Mouse (Mus musculus): ENCODE measurements at regions not wholly inside any gene's neighbourhood (a gene's known extent, or its start where the extent isn't known, plus 50 kb on each side); places are given as distances from the start of the nearest gene placed in this dataset.

- DNase-seq (ENCODE audit: low spot score), result no peak
These were observed 117.4 kb upstream of the Gm14444 start for GRCm38 (mm10) chr2:174892658-174893057.

GRCm38 (mm10) chr2:174897424-174897823, 112.6 kb upstream of the Gm14444 start:
- no peak for DNase-seq (ENCODE audit: low spot score)

- no peak for DNase-seq (ENCODE audit: low spot score)
These were observed 109.9 kb upstream of the Gm14444 start for GRCm38 (mm10) chr2:174899940-174900670.

- no peak for DNase-seq (ENCODE audit: low spot score)
These were observed 109.4 kb upstream of the Gm14444 start for GRCm38 (mm10) chr2:174900671-174900991.

DNA sequence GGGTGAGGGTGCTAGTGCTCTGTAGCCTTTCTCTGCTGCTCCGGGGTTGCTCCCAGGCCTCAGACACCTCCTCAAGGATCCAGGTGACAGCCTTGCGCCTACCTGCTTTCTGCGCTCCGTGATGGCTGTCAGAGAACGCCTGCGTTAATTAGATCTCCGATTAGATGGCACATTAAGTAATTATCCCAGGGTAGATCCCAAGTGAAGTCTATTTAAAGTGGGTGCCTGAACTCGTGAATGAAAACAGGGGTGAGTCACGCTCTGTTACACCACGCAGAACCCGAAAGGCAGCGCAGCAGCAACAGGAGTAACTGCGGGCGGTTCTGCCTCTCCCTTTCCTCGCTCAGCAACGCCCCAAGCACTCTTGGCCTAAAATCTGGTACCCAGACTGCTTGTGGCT, 108.2 kb upstream of the Gm14444 start:
- DNase-seq (ENCODE audit: low spot score), result no peak

DNA sequence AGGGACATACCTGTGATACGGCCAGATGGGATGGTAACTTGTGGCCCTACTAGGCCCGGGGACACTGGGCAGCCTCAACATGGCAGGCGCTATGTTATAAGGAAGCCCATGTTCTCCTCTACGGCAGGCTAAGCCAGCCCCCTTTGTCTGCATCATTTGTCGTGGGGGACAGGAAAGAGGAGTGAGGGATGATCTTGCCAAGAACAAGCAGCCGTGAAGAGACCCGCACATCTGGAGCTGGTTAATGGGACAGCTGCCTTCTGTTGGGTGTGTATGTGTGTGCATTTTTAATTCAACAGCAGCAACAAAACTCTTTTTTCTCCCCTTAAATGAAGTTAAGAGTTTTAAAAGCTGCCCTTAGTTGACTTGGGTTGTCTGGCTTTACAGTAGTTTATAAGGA, 106.4 kb upstream of the Gm14444 start:
- DNase-seq (ENCODE audit: low spot score), result no peak

DNA sequence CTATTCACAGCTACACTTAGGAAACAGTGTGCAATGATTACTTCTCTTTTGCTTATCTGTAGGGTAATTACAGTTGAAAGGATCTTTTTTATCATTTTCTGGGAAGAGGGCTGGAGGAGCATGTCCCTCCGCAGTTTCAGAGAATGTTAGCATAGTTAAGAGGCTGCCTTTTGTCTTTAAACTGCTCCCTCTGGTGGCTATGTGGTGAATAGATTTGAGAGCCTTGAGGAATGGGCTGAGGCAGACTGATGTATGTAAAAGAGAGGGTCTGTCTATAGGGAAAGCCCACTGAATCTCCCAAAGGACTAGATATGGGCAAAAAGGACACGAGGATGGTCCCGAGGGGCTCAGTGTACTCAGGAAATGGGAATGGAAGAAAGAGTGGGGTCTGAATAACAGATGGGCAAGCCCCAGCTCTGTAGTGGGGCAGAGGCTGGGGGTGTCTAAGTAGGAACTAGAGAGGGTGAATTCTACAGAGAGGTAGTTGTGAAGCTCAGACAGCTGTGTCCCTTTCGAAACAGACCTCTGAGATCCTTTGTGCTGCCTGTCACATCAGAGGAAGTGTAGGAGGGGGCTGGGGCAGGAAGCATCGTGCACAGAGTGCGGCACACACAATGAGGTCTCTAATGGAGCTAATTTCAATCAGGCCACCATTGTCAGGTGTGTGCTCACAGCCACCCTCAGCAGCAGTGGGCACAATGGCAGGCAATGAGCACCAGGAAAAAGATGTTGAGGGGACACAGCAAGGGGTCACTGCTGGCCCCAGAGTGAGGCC, 104.0 kb upstream of the Gm14444 start:
- peak; percentile 9 for DNase-seq (ENCODE audit: low spot score)

GRCm38 (mm10) chr2:174917146-174917905, 92.7 kb upstream of the Gm14444 start:
- DNase-seq (ENCODE audit: low spot score), result no peak

DNA sequence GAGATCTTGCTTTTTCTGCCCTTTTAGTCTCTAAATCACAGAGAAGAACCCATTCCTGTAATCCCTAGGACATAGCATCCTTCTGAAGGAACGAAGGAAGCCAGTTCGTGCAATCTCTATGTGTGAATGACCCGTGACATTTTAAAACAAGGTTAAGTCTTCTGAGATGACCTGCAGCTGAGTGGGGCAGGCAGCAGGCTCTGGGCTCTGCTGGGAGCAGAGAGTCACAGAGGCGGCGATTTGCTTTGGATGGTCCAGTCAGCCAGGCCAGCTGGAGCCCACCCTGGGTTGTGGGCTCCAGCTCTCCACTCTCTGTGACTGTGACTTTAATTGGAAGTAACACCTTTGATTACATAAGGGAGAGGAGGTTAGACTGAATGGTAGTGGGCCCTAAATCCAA, 92.1 kb upstream of the Gm14444 start:
- no peak for DNase-seq (ENCODE audit: low spot score)

GRCm38 (mm10) chr2:174922208-174922607, 87.8 kb upstream of the Gm14444 start:
- DNase-seq (ENCODE audit: low spot score), result no peak

DNA sequence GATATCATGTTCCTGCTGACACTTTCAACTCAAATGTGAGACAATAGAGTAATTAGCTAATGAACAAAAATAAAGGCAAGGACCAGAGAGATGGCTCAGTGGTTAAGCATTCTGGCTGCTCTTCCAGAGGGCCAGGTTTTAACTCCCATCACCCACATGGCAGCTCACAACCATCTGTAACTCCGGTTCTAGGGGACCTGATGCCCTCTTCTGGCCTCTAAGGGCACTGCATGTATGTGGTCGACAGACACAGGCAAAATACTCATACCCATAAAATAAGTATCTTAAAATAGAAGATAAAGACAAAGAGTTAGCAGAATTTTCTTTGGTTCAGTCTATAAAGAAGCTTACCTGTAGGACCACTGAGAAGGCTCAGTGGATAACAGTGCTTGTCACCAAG, 80.3 kb upstream of the Gm14444 start:
- no peak for DNase-seq (ENCODE audit: low spot score)

GRCm38 (mm10) chr2:174932137-174933012, 77.7 kb upstream of the Gm14444 start:
- peak; percentile 66 for DNase-seq (ENCODE audit: low spot score)

- DNase-seq (ENCODE audit: low spot score), result no peak
These were observed 77.1 kb upstream of the Gm14444 start for GRCm38 (mm10) chr2:174933013-174933353.

GRCm38 (mm10) chr2:174936665-174937064, 73.4 kb upstream of the Gm14444 start:
- DNase-seq (ENCODE audit: low spot score), result no peak

DNA sequence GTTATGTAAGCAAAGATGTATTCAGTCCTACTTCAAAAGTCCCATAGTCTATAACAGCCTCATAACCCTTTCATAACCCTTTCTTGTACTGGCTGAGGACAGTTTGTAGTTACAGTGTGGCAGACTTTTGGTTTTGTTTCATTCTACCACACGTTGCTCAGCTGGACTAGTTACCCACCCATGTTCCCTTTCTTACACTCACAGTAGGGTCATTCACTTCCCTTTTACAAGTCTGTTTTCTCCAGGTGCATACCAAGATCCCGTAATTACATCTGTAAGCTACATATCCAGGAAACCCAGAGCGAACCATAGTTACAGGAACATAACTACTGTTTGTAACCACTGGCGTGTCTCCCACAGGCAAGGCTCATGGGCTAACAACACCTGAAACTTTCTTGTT, 72.1 kb upstream of the Gm14444 start:
- no peak for DNase-seq (ENCODE audit: low spot score)

DNA sequence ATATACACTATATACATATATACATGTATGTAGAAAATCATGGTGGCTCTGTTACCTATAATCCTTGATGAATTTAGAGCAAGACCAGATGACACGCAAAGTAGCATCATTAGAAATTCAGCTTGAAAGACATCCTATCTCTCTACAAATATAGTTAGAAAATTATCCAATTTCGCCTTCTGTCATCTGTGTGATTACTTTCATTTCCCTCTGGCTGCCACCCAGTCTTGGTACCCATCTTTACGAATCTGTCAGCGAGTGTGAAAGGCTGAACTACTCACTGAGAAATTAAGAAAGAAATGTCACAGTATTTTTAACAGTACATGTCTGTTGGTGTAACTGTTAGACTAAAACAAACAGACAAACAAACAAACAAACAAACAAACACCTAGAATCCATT, 67.8 kb upstream of the Gm14444 start:
- no peak for DNase-seq (ENCODE audit: low spot score)

- DNase-seq (ENCODE audit: low spot score), result no peak
These were observed 61.9 kb upstream of the Gm14444 start for GRCm38 (mm10) chr2:174948106-174948505.

Measured in c-Kit-positive CD71-positive TER-119-positive erythroid progenitor cells, embryonic 14.5 days (primary cell).